Mouse (Mus musculus) left cerebral cortex, postnatal 36 days (tissue): ENCODE results near the gene Edn2. TPM values are rescaled to one million over a fixed set of nuclear protein-coding genes. Genes with fewer than 3 reads are reported as not detected.

ENCODE experiments used
- DNase-seq, 2 experiments: peaks; one replicate each; pipeline ENCODE4 v3.0.0; 2021 to 2022; ENCODE audit warnings: low spot score in 2 of 2, mixed read lengths in 1 of 2
- intact Hi-C: fragments of 180-260 bp; cut with DNase I; formaldehyde crosslinking; loops from one replicate; pipeline ENCODE4 v1.15.1; 2025
- total RNA-seq, 2 experiments: library from RNA; stranded (reverse); gene quantifications; 2 replicates each; pipeline ENCODE4 v1.2.3; 2021

Edn2 gene
- total RNA-seq: not detected

DNA sequence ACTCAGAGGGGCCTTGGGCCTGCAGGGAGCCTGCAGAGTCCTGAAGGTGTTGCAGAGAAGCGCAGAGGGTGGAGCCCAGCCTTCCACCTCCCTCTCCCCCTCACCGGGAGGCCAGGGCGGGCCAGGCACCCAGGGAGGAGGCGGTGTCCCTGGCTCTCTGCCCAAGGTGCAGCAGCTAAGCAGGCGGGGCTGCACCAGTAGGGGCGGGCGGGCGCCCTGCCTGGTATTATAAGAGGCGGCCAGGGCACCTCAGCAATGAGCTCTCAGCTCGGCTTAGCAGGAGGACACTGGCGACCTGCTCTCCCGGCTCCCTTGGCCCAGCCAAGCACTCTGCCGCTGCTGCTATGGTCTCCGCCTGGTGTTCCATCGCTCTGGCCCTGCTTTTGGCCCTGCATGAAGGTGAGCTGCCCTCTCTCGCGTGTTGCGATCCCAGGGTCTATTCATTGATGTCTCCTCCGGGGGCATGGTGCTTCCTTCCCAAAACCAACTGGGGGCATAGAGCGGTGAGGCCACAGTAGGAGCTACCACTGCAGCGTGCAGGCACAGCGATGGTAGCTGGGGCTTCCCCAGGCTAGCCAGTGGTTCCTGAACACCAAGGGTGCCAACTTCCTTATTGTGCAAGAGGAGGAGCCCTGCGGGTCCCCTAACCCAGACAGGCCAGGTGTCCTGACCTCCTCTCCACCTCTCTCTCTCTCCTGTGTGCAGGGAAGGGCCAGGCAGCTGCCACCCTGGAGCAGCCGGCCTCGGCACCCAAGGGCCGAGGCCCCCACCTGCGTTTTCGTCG lies at the start of gene Edn2:
Edn2 (plus strand) TSS at position 41 of the 784 bp plus-strand sequence.
- intact Hi-C loops: no loop called here
- peak in 1 of 2 experiments; percentile 36 for DNase-seq

DNA sequence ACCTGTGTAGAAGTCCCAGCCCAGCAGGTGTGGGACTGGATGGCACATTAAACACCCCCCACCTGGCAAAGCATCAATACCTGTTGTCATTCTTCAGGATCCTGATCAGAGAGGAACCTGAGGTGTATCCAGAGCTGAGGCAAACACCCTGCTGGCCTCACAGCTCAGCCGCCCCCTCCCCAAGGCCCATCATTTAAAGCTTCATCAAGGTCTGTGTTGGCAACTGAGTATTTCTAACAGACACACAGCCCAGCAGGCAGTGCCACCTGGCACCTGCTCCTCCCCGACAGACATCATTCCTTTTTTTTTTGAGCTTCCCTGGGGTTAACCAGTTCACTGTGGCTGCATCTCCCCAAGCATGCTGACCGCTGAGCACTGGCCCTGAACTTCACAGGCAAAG lies 45.5 kb upstream of the Edn2 start:
- DNase-seq: no peak
- intact Hi-C loops: no loop called here

DNA sequence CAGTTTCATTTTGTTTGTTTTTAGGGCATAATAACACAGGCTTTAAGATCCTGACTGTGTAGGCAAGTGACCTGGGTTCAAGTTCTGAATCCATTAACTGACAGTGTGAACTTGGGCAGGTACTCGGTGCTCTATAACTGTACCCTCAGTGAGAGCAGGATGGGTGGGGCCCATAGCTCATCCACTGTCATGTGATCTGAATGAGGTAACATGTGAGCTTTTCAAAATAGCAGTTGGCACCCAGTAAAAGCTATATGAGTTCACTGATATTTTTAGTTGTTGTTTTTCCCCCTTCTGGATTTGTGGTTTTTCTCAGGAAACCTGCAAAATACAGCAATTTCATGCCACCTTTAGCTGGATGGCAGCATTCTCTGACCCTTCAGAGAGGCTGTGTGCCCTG lies 44.7 kb upstream of the Edn2 start:
- no peak for DNase-seq
- intact Hi-C loops: no loop called here

GRCm38 (mm10) chr4:120120276-120120675 lies 40.7 kb upstream of the Edn2 start:
- DNase-seq: peak in 1 of 2 experiments; percentile 68

DNA sequence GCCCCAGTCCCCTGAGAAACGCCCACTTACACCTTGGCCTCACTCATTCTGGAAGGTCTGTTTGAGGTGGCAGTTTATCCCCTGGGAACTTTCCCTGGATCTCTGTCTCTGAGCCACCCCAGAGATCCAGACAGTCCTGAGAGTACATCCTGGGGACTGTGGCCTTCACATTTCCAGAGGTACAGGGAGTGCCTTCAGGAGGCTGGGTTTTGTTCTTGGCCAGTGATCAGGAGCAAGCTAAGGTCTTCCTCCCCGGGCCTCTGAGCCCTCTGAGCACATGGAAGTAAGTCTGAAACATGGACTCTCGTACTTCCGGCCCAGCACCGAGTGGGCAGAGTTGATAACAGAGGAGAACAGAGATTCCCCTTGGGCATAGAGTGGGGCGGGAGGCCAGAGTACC lies 36.4 kb upstream of the Edn2 start:
- DNase-seq: no peak
- intact Hi-C loops: loop anchor here (10.0 kb wide), 1 partner anchor 490 kb away; the partner anchor contains the start of gene Guca2a

More at GRCm38 (mm10) chr4:120120276-120120675, 40.7 kb upstream of the Edn2 start:
- intact Hi-C loops: loop anchor here (10.0 kb wide), 1 partner anchor 485 kb away; the partner anchor contains the start of gene Guca2a

DNA sequence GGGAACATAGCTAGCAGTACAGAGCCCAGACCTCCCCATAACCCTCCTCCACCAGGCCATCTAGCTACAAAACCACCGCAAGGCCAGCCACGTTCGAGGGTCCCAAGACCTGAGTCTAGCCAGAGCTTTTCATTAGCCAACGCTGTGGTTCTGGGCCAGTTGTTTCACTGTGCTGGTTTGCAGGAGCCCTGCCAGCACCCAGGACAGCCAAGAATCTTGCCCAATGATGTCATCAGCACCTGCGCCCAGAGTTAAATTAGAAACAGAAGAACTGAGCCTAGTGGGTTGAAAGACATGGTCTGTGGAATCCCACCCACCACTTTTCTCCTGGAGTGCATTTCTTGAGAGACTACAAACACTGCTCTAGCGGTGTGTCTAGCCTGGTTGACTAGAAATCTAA lies 35.0 kb upstream of the Edn2 start:
- intact Hi-C loops: loop anchor here (10.0 kb wide), 1 partner anchor 491 kb away; the partner anchor contains the start of gene Guca2a
- peak; percentile 63 to 68 for DNase-seq

DNA sequence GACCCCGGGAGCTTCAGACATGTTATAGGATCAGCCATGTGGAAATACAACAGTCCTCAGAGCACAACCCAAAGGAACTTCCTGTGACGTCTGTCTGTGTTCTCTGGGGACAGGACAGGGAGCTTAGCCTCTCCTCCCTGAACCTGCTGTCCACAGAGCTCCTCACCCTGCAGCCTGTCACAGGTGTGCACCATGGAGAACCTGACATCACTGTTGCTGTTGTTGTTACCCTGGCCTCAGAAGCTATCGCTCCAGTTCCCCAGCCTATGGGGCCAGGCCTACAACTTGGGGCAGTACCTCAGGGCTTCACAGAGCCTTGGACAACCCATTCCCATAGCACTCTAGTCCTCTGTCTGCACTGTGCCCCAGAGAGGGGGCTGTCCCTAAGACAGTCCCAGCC lies 33.7 kb upstream of the Edn2 start:
- DNase-seq: no peak
- intact Hi-C loops: loop anchor here (10.0 kb wide), 1 partner anchor 493 kb away; the partner anchor contains the start of gene Guca2a

- intact Hi-C loops: loop anchor here (10.0 kb wide), 1 partner anchor 493 kb away; the partner anchor contains the start of gene Guca2a
- peak in 1 of 2 experiments; percentile 50 for DNase-seq
Measured at GRCm38 (mm10) chr4:120128033-120128432, 33.0 kb upstream of the Edn2 start.

DNA sequence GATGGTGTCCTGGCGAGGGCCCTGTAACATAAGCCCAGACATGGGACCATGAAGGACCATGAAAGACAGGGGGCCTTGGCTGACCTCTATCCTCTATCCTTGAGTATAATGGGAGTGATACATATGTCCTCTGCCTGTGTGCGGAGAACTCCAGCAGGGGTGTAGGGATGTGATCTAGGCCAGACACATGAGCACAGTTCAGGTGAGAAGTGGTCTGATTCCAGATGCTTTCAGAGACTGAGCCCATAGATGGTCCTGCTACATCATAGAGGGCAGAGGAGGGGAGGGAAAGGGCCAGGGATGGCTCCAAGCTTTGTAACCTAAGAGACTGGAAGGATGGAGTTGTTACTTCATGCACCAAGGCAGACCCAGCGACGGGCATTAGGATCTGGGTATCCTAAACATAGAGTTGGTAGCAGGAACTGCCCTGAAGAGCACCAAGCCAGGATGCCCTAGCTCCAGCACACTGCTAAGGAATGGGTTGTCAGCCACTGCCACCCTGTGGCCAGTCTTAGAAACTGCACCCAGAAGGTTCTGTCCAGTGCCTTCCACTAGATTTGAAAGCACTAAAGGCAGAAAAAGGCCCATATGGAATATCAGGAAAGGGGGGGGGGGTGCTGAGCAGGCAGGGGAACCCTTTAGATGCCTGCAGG lies 31.6 kb upstream of the Edn2 start:
- intact Hi-C loops: loop anchor here (10.0 kb wide), 1 partner anchor 495 kb away; the partner anchor contains the start of gene Guca2a
- peak in 1 of 2 experiments; percentile 50 for DNase-seq

GRCm38 (mm10) chr4:120130926-120131325 lies 30.1 kb upstream of the Edn2 start:
- intact Hi-C loops: no loop called here
- no peak for DNase-seq

- DNase-seq: no peak
- intact Hi-C loops: no loop called here
Measured at GRCm38 (mm10) chr4:120131441-120132220, 29.4 kb upstream of the Edn2 start.

GRCm38 (mm10) chr4:120134223-120134622 lies 26.8 kb upstream of the Edn2 start:
- DNase-seq: no peak
- intact Hi-C loops: no loop called here

- intact Hi-C loops: no loop called here
- DNase-seq: no peak
Measured at GRCm38 (mm10) chr4:120141810-120142209, 19.2 kb upstream of the Edn2 start.

GRCm38 (mm10) chr4:120142905-120143304 lies 18.1 kb upstream of the Edn2 start:
- intact Hi-C loops: no loop called here

DNA sequence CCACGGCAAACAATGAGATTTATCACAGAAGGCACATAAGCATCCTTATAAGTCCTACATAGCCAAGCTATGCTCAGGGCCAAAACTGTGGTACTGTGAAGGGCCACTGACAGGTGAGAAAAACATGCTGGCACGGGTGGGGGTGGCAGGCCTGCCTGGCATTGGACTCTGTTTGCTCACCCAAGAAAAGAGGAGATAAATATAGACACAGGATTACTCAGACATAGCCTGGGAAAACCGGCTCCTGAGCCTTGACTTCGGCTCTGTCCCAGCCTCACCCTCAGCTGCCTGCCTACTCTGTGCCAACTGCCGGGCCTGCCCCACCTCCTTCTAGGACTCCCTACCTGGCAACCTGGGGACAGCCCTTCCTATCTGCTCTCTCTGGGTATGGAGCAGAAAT lies 16.7 kb upstream of the Edn2 start:
- peak in 1 of 2 experiments; percentile 63 for DNase-seq
- intact Hi-C loops: no loop called here

More at GRCm38 (mm10) chr4:120142905-120143304, 18.1 kb upstream of the Edn2 start:
- no peak for DNase-seq

DNA sequence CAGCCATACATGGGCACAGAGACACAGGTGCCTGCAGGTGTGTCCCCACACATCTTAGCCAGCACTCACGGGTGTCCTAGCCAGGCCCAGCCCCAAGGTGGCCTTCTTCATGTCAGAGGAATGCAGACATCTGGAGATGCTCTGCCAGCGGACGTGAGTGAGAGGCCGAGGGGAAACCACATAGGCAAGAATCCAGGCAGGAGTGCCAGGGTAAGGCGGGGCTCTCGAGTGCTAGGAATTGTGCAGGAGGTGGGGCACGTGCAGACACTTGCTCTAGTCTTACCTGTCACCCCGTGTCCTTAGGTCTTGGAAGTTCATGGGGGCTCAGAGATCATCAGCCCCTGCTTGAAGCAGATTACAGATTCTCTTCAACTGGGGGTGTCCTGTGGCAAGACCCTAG lies 15.1 kb upstream of the Edn2 start:
- no peak for DNase-seq
- intact Hi-C loops: no loop called here

- peak; percentile 87 to 88 for DNase-seq
- intact Hi-C loops: no loop called here
Measured at GRCm38 (mm10) chr4:120148291-120149141, 12.5 kb upstream of the Edn2 start.

GRCm38 (mm10) chr4:120149142-120149524 lies 11.9 kb upstream of the Edn2 start:
- intact Hi-C loops: no loop called here
- no peak for DNase-seq

GRCm38 (mm10) chr4:120150345-120150920 lies 10.6 kb upstream of the Edn2 start:
- intact Hi-C loops: no loop called here
- DNase-seq: no peak
